Mouse (Mus musculus): Measurements from ENCODE around the gene Rpp25.

- TF ChIP-seq POLR2A (IDR thresholded peaks at IDR 0.05; ENCODE audit: borderline replicate concordance, insufficient read depth, low read length) (no peak), CTCF (IDR thresholded peaks at IDR 0.05; ENCODE audit: borderline replicate concordance, insufficient read depth, low read depth, low read length) (no peak)
Measured at GRCm38 (mm10) chr9:57466101-57466500, 37.7 kb upstream of the Rpp25 start.

Measured in cerebellum, adult 2 months (tissue).